In genomic region chr9:108278697-108279450, GRCm38 (mm10) we compare ENCODE assay signal across 8 mouse cellular contexts. TPM values are rescaled to one million over a fixed set of nuclear protein-coding genes. Genes with fewer than 3 reads are reported as not detected.
DNase-seq lines count a peak whose midpoint lies in the region; ATAC-seq lines count a peak whose summit lies in the region.

No protein-coding gene starts in this region.

- no peak for ATAC-seq in inflammation-experienced regulatory T-cells, adult 6 months

- intact Hi-C loops in left cerebral cortex, postnatal 36 days (cut with DNase I), result no loop called here

- peak; percentile 36 for DNase-seq in gastrocnemius, postnatal 10 days
- DNase-seq in gastrocnemius, postnatal 4 days (ENCODE audit: low spot score in 2 of 2), result no peak
- DNase-seq in 416B (ENCODE audit: low read depth), result peak; percentile 82
- DNase-seq in T-cell, adult 2 months (ENCODE audit: low spot score), result peak; percentile 58
- DNase-seq in heart, postnatal 4 days, result peak; percentile 63
- DNase-seq in retina, embryonic 14.5 days (ENCODE audit: low spot score), result peak; percentile 48
- no peak for DNase-seq in left cerebral cortex, postnatal 36 days (ENCODE audit: low spot score in 2 of 2)

RNA-seq across cellular contexts. Expression of gene Nicn1, which starts 11.4 kb away (rescaled TPM):
- total RNA-seq in gastrocnemius, postnatal 10 days (2021), result 10 to 100 TPM in 1 of 2 experiments, 1 to 10 TPM in 1; 9.2 to 12.8 TPM
- total RNA-seq in gastrocnemius, postnatal 4 days (2021), result 10 to 100 TPM; 15.9 to 16.7 TPM
- total RNA-seq in heart, postnatal 4 days (2021), result 10 to 100 TPM; 19.3 to 21.2 TPM
- 1 to 10 TPM; 1.2 to 2.6 (median 1.6) TPM for polyA plus RNA-seq in inflammation-experienced regulatory T-cells, adult 6 months (2017; shearing (Covaris generic))
- 100 to 1,000 TPM; 116 to 131 TPM for total RNA-seq in left cerebral cortex, postnatal 36 days (2021)

RNA-seq across cellular contexts. Expression of gene Dag1, which starts 15.1 kb away (rescaled TPM):
- total RNA-seq in gastrocnemius, postnatal 10 days (2021), result 100 to 1,000 TPM; 286 to 307 TPM
- total RNA-seq in gastrocnemius, postnatal 4 days (2021), result 100 to 1,000 TPM; 400 to 402 TPM
- 100 to 1,000 TPM; 307 to 326 TPM for total RNA-seq in heart, postnatal 4 days (2021)
- 1 to 10 TPM; 1.6 to 3.2 (median 2.2) TPM for polyA plus RNA-seq in inflammation-experienced regulatory T-cells, adult 6 months (2017; shearing (Covaris generic))
- total RNA-seq in left cerebral cortex, postnatal 36 days (2021), result 10 to 100 TPM; 90.4 to 93.1 TPM

RNA-seq across cellular contexts. Expression of gene Amt, which starts 17.8 kb away (rescaled TPM):
- 1 to 10 TPM in 1 of 2 experiments, under 1 TPM in 1; 0.82 to 2.4 TPM for total RNA-seq in gastrocnemius, postnatal 10 days (2021)
- 1 to 10 TPM; 2.4 to 3.1 TPM for total RNA-seq in gastrocnemius, postnatal 4 days (2021)
- 1 to 10 TPM; 3.6 to 6.0 TPM for total RNA-seq in heart, postnatal 4 days (2021)
- polyA plus RNA-seq in inflammation-experienced regulatory T-cells, adult 6 months (2017; shearing (Covaris generic)), result 1 to 10 TPM in 2 of 3 experiments, under 1 TPM in 1; 0.18 to 1.3 (median 1.1) TPM
- total RNA-seq in left cerebral cortex, postnatal 36 days (2021), result 10 to 100 TPM; 29.5 to 34.0 TPM

RNA-seq across cellular contexts. Expression of gene Rhoa, which starts 27.1 kb away (rescaled TPM):
- total RNA-seq in gastrocnemius, postnatal 10 days (2021), result 100 to 1,000 TPM; 211 to 226 TPM
- total RNA-seq in gastrocnemius, postnatal 4 days (2021), result 100 to 1,000 TPM; 272 TPM
- total RNA-seq in heart, postnatal 4 days (2021), result 100 to 1,000 TPM; 341 to 348 TPM
- polyA plus RNA-seq in inflammation-experienced regulatory T-cells, adult 6 months (2017; shearing (Covaris generic)), result 100 to 1,000 TPM; 323 to 459 (median 386) TPM
- 100 to 1,000 TPM; 160 to 176 TPM for total RNA-seq in left cerebral cortex, postnatal 36 days (2021)

RNA-seq across cellular contexts. Expression of gene Tcta, which starts 27.1 kb away (rescaled TPM):
- 10 to 100 TPM; 21.7 to 25.0 TPM for total RNA-seq in gastrocnemius, postnatal 10 days (2021)
- 10 to 100 TPM; 24.7 to 33.9 TPM for total RNA-seq in gastrocnemius, postnatal 4 days (2021)
- total RNA-seq in heart, postnatal 4 days (2021), result 10 to 100 TPM; 15.9 to 19.1 TPM
- polyA plus RNA-seq in inflammation-experienced regulatory T-cells, adult 6 months (2017; shearing (Covaris generic)), result 10 to 100 TPM in 2 of 3 experiments, 1 to 10 TPM in 1; 9.6 to 17.6 (median 14.8) TPM
- total RNA-seq in left cerebral cortex, postnatal 36 days (2021), result 10 to 100 TPM; 29.2 to 41.4 TPM

Comparison
In these comparisons a context has a peak if more than half of its experiments do, and no peak if none do; other contexts are left out.
1. DNase-seq: peak in gastrocnemius, postnatal 10 days (single experiment), 416B (single experiment), T-cell, adult 2 months (single experiment), heart, postnatal 4 days (single experiment) and retina, embryonic 14.5 days (single experiment); none in gastrocnemius, postnatal 4 days (0 of 2) and left cerebral cortex, postnatal 36 days (0 of 2).
2. RNA of gene Nicn1, which starts 11.4 kb away (total RNA-seq): 116 to 131 TPM in left cerebral cortex, postnatal 36 days; 19.3 to 21.2 TPM in heart, postnatal 4 days, 15.9 to 16.7 TPM in gastrocnemius, postnatal 4 days and 9.2 to 12.8 TPM in gastrocnemius, postnatal 10 days; every median in the first group is over 4 times any median in the second.
3. RNA of gene Amt, which starts 17.8 kb away (total RNA-seq): 29.5 to 34.0 TPM in left cerebral cortex, postnatal 36 days; 3.6 to 6.0 TPM in heart, postnatal 4 days, 2.4 to 3.1 TPM in gastrocnemius, postnatal 4 days and 0.82 to 2.4 TPM in gastrocnemius, postnatal 10 days; every median in the first group is over 4 times any median in the second.